Mouse (Mus musculus): ENCODE measurements around the gene Rpl21.
"Not testable (repeated sequence)": the region's sequence is repeated elsewhere in the genome, so short reads cannot be mapped to it uniquely, and the experiment has no call there.

Rpl21 gene

DNA sequence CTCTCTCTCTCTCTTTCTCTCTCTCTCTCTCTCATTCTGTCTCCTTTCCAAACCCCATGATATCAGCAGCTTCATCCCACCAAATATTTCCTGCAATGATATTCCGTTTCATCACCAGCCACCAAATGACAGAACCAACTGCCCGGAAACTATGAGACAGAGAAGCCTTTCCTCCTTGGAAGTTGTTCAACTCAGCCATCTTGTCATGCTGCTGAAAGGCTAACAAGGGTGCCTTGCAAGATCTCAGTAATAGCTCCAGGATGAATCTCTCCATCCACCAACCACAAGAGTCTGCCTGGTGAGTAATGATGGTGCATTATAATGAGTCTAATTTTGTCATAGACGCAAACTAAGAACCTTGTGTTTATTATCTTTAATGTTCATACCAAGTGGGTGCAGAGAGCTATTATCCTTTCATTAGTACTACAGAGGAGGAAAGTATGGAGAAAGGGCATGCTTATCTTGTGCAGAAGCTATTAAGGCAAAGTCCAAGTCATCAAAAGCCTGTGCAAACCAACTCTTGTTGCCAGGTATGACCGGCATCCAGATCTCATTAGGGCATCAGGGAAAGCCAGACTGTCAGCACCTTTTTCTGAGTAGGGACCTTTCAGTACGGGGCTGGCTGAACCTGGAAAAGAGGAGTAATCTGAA, 40.4 kb downstream of the Rpl21 start:
- DNase-seq: no peak

- DNase-seq: no peak
These were observed 43.3 kb downstream of the Rpl21 start for GRCm38 (mm10) chr5:146876024-146876423.

DNA sequence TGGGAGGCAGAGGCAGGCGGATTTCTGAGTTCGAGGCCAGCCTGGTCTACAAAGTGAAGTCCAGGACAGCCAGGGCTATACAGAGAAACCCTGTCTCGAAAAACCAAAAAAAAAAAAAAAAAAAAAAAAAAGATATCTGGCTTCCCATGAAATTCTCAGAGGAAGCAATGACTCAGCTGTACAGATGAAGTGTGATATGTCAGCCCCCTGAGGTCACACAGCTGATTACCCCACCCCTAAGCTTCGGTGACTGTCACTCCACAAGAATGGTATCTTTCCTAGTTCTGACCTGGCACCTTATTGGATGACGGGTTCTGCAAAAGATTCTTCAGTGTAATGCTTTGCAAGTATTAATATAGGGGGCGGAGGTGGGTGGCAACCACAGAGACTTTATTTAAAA, 45.2 kb downstream of the Rpl21 start:
- not testable (repeated sequence) for DNase-seq

- no peak for DNase-seq
These were observed 49.6 kb downstream of the Rpl21 start for GRCm38 (mm10) chr5:146882261-146882660.

- DNase-seq: no peak
These were observed 50.4 kb downstream of the Rpl21 start for GRCm38 (mm10) chr5:146883053-146883452.

GRCm38 (mm10) chr5:146883486-146884272, 51.0 kb downstream of the Rpl21 start:
- DNase-seq: no peak

Measured in cerebellum, postnatal 25 days (tissue).